Mouse (Mus musculus) hematopoietic multipotent progenitor cell, adult 10-12 weeks (in vitro differentiated cells): ENCODE data around the gene Gm43518. TPM values are rescaled to one million over a fixed set of nuclear protein-coding genes. Genes with fewer than 3 reads are reported as not detected.

Experiments used
- polyA plus RNA-seq: library from polyadenylated mRNA; stranded (reverse); fragments of >175 nt; gene quantifications from 2 replicates; pipeline ENCODE4 v1.2.3, GENCODE M21; 2012; ENCODE audit warnings: low replicate concordance

Gm43518 gene
- not detected in 2 replicates for polyA plus RNA-seq

GRCm38 (mm10) chr5:123927118-123927517, at the start of gene Gm43518:
Gene Gm43518 (plus strand): TSS chr5:123927418.

DNA sequence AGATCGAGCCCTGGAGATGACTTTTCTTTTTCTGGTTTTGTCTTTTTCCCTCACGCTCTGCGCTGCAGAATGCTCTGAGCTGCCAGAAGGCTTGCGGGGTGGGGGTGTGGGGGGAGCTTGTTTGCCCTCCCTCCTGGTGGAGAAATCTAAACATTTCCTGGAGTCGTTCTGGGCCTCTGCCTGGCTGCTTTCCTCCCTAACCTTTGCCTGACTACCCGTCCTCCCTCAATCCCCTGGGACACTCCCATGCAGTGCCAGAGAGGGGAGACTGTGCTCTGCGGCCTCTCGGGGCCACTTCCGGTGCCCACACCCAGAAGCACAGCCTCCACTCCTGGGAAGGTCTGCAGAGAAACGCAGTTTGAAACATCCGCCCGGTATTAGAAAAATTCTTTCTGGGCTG, 47.3 kb upstream of the Gm43518 start, which contains the start of gene Hcar1:
Gene Hcar1, minus strand, starts transcription at position 93 of the 400 bp plus-strand sequence.

DNA sequence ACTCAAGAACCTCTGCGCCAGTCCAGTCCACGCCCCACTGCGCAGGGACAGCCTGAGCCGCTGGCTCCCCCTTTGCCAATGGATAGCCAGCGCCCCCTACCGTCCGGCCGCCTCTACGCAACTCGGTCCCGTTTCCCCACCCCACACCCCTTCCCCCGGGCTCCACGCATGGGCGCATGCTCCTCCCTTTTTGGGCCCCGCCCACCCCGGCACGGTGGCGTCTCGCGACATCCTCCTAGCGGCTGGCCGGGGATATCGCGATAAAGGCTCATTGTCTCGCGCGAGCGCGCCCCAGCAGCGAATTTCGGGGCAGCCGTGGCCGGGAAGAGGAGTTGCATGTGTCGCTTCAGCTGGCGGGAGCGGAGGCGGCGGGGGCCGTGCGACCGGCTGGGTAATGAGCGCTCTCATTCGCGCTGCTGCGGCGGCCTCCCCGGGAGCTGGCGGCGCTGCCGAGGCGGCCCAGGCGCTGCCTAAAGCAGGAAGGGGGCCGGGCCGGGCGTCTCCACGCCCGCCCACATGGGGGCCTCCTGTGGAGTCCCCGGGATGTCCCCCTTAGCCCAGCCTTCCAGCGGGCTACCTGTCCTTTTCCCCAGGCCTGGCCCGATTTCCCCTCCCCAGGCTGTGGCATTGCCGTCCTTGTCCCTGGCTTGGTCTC, 20.1 kb upstream of the Gm43518 start, which contains the start of gene Denr:
Gene Denr, plus strand, starts transcription at position 200 of the 655 bp plus-strand sequence.

GRCm38 (mm10) chr5:123930508-123930989, 3.3 kb downstream of the Gm43518 start, which contains the start of gene Ccdc62:
Gene Ccdc62 (plus strand): TSS chr5:123930679.

GRCm38 (mm10) chr5:123973299-123974178, 46.3 kb downstream of the Gm43518 start, which contains the start of gene Hip1r:
Gene Hip1r (plus strand): TSS chr5:123973628.

Other genes starting within 250 kb of the Gm43518 start
- 16.2 and 23.8 TPM in 2 replicates for gene Clip1, start 242.8 kb upstream of the Gm43518 start, polyA plus RNA-seq
- 47.8 and 53.4 TPM in 2 replicates for gene Zcchc8, start 206.3 kb upstream of the Gm43518 start, polyA plus RNA-seq
- 5.0 and 35.3 TPM in 2 replicates for gene Rsrc2, start 178.0 kb upstream of the Gm43518 start, polyA plus RNA-seq
- gene Kntc1, start 177.7 kb upstream of the Gm43518 start, polyA plus RNA-seq = 0.11 and 0.75 TPM in 2 replicates
- gene Hcar2, start 61.9 kb upstream of the Gm43518 start, polyA plus RNA-seq = 0.83 and 2.8 TPM in 2 replicates
- 0.04 TPM in 1 of 2 replicates, not detected in the other for gene Hcar1, start 47.4 kb upstream of the Gm43518 start, polyA plus RNA-seq
- gene Denr, start 20.2 kb upstream of the Gm43518 start, polyA plus RNA-seq = 53.6 and 56.4 TPM in 2 replicates
- 5.2 and 9.3 TPM in 2 replicates for gene Ccdc62, start 3.3 kb downstream of the Gm43518 start, polyA plus RNA-seq
- 118 and 180 TPM in 2 replicates for gene Hip1r, start 46.2 kb downstream of the Gm43518 start, polyA plus RNA-seq
- gene Vps37b, start 104.9 kb downstream of the Gm43518 start, polyA plus RNA-seq = 221 and 506 TPM in 2 replicates
- 14.4 and 20.3 TPM in 2 replicates for gene Abcb9, start 168.4 kb downstream of the Gm43518 start, polyA plus RNA-seq
- 48.9 and 92.4 TPM in 2 replicates for gene Ogfod2, start 184.9 kb downstream of the Gm43518 start, polyA plus RNA-seq
- gene Arl6ip4, start 188.7 kb downstream of the Gm43518 start, polyA plus RNA-seq = 61.9 and 70.4 TPM in 2 replicates